Mouse (Mus musculus) small intestine, adult 2 months (tissue): Measurements from ENCODE around the gene Cdrt4.

Experiments used
- CTCF ChIP-seq: fragments of 200-500 bp; IDR thresholded peaks from 2 replicates; pipeline ENCODE4 v1.5.1; 2012; ENCODE audit warnings: low read depth, mild to moderate bottlenecking, control low read depth, inconsistent platforms, low read length, moderate library complexity, mixed read lengths; ENCODE audit not compliant: insufficient replicate concordance, insufficient read length; ENCODE audit errors: extremely low read depth
- POLR2A ChIP-seq: fragments of 200-500 bp; IDR thresholded peaks from 2 replicates; pipeline ENCODE4 v1.6.1; 2012; ENCODE audit warnings: low read depth, mild to moderate bottlenecking, control low read depth, inconsistent platforms, low read length, moderate library complexity

DNA sequence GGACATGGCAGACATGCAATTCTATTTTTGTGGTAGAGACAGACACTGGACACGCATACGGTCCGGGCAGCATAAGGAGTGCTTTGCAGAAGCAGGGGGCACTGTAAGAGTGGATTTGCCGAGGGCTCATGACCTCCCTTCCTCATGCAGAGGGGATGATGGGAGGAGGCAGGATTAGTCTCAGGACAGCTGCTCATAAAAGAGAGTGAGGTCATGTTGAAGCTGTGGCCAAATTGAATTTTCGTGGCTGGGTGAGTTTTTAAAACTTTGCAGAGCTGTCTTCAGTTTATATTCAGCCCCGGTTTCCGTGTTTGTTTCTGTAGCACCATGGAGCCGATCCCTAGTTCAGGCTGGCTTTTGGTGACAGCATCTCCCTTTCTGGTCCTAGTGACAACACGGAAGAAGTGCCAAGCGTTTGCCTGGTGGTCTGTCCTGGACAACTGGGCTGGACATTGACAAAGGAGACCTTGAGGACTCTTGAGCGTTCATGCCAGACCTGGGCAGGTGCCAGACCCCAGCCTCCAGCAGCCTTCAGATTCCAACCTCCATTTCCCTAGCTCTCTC is 46.8 kb downstream of the Cdrt4 start:
- TF ChIP-seq POLR2A (no peak), CTCF (no peak)
